Mouse (Mus musculus): Measurements from ENCODE around the gene Gm19965. TPM values are rescaled to one million over a fixed set of nuclear protein-coding genes. Genes with fewer than 3 reads are reported as not detected.

Gm19965 gene
- polyA plus RNA-seq (2015; fragmentation: Nextera tagmentation; extraction: Ambion mirVana) = not detected in 2 replicates

DNA sequence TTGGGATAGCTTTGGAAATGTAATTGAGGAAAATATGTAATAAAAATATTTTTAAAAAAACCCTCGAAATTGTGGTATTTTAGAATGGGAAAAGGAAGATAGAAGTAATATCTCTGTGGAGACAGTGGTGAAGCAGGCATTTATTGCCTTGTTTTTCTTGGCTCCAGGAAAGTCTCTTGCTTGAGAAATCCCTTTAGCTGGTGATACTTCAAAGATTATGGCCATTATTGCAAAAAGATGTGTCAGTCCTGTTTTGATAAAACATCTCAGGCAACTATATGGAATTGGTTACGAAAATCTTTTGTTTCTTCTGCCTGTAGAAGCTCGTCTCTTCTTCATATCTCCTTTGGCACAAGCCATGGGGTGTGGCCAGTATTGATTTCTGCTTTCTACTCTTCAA is at the start of gene Gm19965:
Gene Gm19965 (plus strand): TSS at position 301 of the 400 bp plus-strand sequence.
- no peaks in the 10 kb centered on the region for H3K4me1 ChIP-seq
- no peak within 1 kb of the TSS for H3K27ac ChIP-seq
- H3K4me2 ChIP-seq = no peak within 1 kb of the TSS
- no peak for ATAC-seq (ENCODE audit: insufficient read depth, low FRiP score, low read depth)
- H3K27me3 ChIP-seq (replicated peaks) = no peaks in the 10 kb centered on the region
- H3K9me3 ChIP-seq = no peaks in the 10 kb centered on the region
- H3K9ac ChIP-seq = no peak within 1 kb of the TSS
- no peaks in the 10 kb centered on the region for H3K36me3 ChIP-seq
- 70% methylated on average over 3 of the region's 3 CpGs for WGBS
- H3K4me3 ChIP-seq (replicated peaks) = no peak within 1 kb of the TSS

DNA sequence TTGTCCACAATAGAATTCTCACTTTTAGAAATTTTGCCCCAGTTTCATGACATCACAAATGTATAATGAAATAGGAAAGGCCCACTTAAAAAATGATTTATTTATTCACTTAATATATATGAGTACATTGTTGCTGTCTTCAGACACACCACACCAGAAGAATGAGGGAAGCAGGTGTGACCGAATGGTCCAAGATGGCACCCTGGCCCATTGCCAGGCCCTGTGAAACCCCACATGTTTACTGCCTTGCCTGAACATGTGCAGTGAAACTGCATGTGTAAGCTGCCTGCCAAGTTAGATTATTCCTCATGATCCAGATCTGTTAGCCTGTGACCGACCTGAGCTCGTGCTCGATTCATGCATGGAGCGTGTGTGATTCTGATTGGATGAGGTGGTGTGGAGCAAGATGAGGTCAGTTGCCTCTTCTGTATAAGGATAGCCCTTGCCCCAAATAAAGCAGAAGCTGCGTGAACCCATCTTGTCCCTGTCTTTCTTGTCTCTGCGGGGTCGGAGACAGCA is 20.3 kb upstream of the Gm19965 start:
- H3K9ac ChIP-seq = no peak overlapping the region
- no peak for ATAC-seq (ENCODE audit: insufficient read depth, low FRiP score, low read depth)
- no peak overlapping the region for H3K27ac ChIP-seq

More for the DNA sequence above, 20.3 kb upstream of the Gm19965 start:
- no peak overlapping the region for H3K4me2 ChIP-seq
- WGBS = 86% methylated on average over 8 of the region's 8 CpGs
- no peak overlapping the region for H3K4me3 ChIP-seq (replicated peaks)
- H3K27me3 ChIP-seq (replicated peaks) = no peaks in the 10 kb centered on the region
- H3K9me3 ChIP-seq = no peaks in the 10 kb centered on the region
- H3K4me1 ChIP-seq = no peaks in the 10 kb centered on the region
- H3K36me3 ChIP-seq = no peaks in the 10 kb centered on the region
